In genomic region chr5:76127584-76128316, GRCm38 (mm10) we compare ENCODE assay signal across 22 mouse cellular contexts. TPM values are rescaled to one million over a fixed set of nuclear protein-coding genes. Genes with fewer than 3 reads are reported as not detected.
A peak's percentile ranks its signal among the peaks of the same experiment; 100 is the strongest.
DNase-seq lines count a peak whose midpoint lies in the region; ATAC-seq and TF ChIP-seq lines count a peak whose summit lies in the region.
"Had no signal": no experiment of that assay in that cellular context is flagged by ENCODE, and none has a peak within 500 bp of the region (broad histone marks: within the 10 kb centered on the region; RNA-seq: fewer than 3 reads in every experiment).

No protein-coding gene starts in this region.

- WGBS in lung, embryonic 16.5 days, result 52% methylated on average over 5 of the region's 5 CpGs

- peak; percentile 22 for DNase-seq in gastrocnemius, postnatal 14 days
- no peak for DNase-seq in gastrocnemius, adult 2 months
- peak; percentile 44 for DNase-seq in kidney, postnatal 14 days
- DNase-seq in kidney, adult 18-20 months, result no peak
- DNase-seq in lung, postnatal 25 days (ENCODE audit: low spot score), result no peak
- peak; percentile 44 for DNase-seq in lung, postnatal 36 days
- DNase-seq in thymus, adult 18-20 months, result no peak
- DNase-seq: adrenal gland, postnatal 10 days; cerebellum, postnatal 14 days; embryo, embryonic 11 days; heart, adult 2 months; kidney, postnatal 25 days; thymus, postnatal 36 days had no signal

- no peak overlapping the region for H3K4me3 ChIP-seq in gastrocnemius, adult 2 months
- no peak overlapping the region for H3K4me3 ChIP-seq in lung, embryonic 16.5 days (ENCODE audit: low read length)
- H3K4me3 ChIP-seq: heart, adult 2 months; intestine, embryonic 15.5 days; liver, embryonic 15.5 days; midbrain, embryonic 13.5 days; neural tube, embryonic 12.5 days had no signal

- no peaks in the 10 kb centered on the region; the same call in 1 of the 2 replicates for H3K9me3 ChIP-seq in lung, embryonic 16.5 days (ENCODE audit: control insufficient read depth, low read length)
- H3K9me3 ChIP-seq: intestine, embryonic 15.5 days; liver, embryonic 15.5 days had no signal

- no peaks in the 10 kb centered on the region for H3K36me3 ChIP-seq in lung, embryonic 16.5 days (ENCODE audit: control insufficient read depth, insufficient read depth, low read length)
- H3K36me3 ChIP-seq: intestine, embryonic 15.5 days; liver, embryonic 15.5 days; midbrain, embryonic 13.5 days; neural tube, embryonic 12.5 days had no signal

- H3K9ac ChIP-seq in lung, embryonic 16.5 days (ENCODE audit: low read length), result no peak overlapping the region
- H3K9ac ChIP-seq: hindbrain, embryonic 14.5 days; intestine, embryonic 15.5 days; liver, embryonic 15.5 days; midbrain, embryonic 13.5 days; neural tube, embryonic 12.5 days had no signal

- H3K4me1 ChIP-seq in lung, embryonic 16.5 days (replicated peaks; ENCODE audit: control insufficient read depth, insufficient read depth, low read length), result no peaks in the 10 kb centered on the region
- H3K4me1 ChIP-seq: intestine, embryonic 15.5 days; liver, embryonic 15.5 days; midbrain, embryonic 13.5 days; neural tube, embryonic 12.5 days had no signal

- no peaks in the 10 kb centered on the region for H3K27me3 ChIP-seq in lung, embryonic 16.5 days (ENCODE audit: control insufficient read depth, insufficient read depth, low read depth, low read length)
- H3K27me3 ChIP-seq: intestine, embryonic 15.5 days; liver, embryonic 15.5 days; midbrain, embryonic 13.5 days; neural tube, embryonic 12.5 days had no signal

- no peak overlapping the region for H3K4me2 ChIP-seq in lung, embryonic 16.5 days (ENCODE audit: low read depth, low read length)
- H3K4me2 ChIP-seq: hindbrain, embryonic 14.5 days; intestine, embryonic 15.5 days; liver, embryonic 15.5 days; midbrain, embryonic 13.5 days; neural tube, embryonic 12.5 days had no signal

- no peak for TF ChIP-seq CTCF in gastrocnemius, adult 2 months (IDR thresholded peaks at IDR 0.05)

- peak; percentile 73 for ATAC-seq in lung, embryonic 16.5 days (ENCODE audit: low read depth)
- ATAC-seq: CD4-positive, CD25-positive, alpha-beta regulatory T cell, adult 4 months; forebrain, embryonic 16.5 days; intestine, embryonic 15.5 days; midbrain, embryonic 13.5 days; Patski had no signal

- H3K27ac ChIP-seq in gastrocnemius, adult 2 months, result no peak overlapping the region
- peak overlapping the region; percentile 41; the same call in 1 of the 2 replicates for H3K27ac ChIP-seq in lung, embryonic 16.5 days (ENCODE audit: low read length)
- H3K27ac ChIP-seq: heart, adult 2 months; hindbrain, embryonic 14.5 days; intestine, embryonic 15.5 days; liver, embryonic 15.5 days; midbrain, embryonic 13.5 days; neural tube, embryonic 12.5 days had no signal

- intact Hi-C loops in gastrocnemius, postnatal 14 days (cut with DNase I; ENCODE audit: low total_unique reads), result no loop called here
- intact Hi-C loops in gastrocnemius, adult 2 months (cut with DNase I), result no loop called here

RNA-seq across cellular contexts. Expression of gene Srd5a3, which starts 12.3 kb away (rescaled TPM):
- 1 to 10 TPM; 5.3 to 7.7 TPM for total RNA-seq in gastrocnemius, postnatal 14 days (2021)
- 1 to 10 TPM; 3.0 to 3.9 TPM for total RNA-seq in gastrocnemius, adult 2 months (2021)
- 45.8 and 46.5 TPM in 2 replicates for polyA plus RNA-seq in lung, embryonic 16.5 days (2015; fragmentation: Nextera tagmentation; extraction: Ambion mirVana)

RNA-seq across cellular contexts. Expression of gene Tmem165, which starts 55.9 kb away (rescaled TPM):
- 10 to 100 TPM; 20.7 to 22.8 TPM for total RNA-seq in gastrocnemius, postnatal 14 days (2021)
- total RNA-seq in gastrocnemius, adult 2 months (2021), result 10 to 100 TPM; 15.2 TPM
- 87.9 and 89.3 TPM in 2 replicates for polyA plus RNA-seq in lung, embryonic 16.5 days (2015; fragmentation: Nextera tagmentation; extraction: Ambion mirVana)

Comparison
In these comparisons a context has a peak if more than half of its experiments do, and no peak if none do; other contexts are left out.
1. DNase-seq: peak in gastrocnemius, postnatal 14 days (single experiment), kidney, postnatal 14 days (single experiment) and lung, postnatal 36 days (single experiment); none in gastrocnemius, adult 2 months (single experiment), kidney, adult 18-20 months (single experiment), lung, postnatal 25 days (single experiment) and thymus, adult 18-20 months (0 of 2).